Mouse (Mus musculus): Measurements from ENCODE around the gene Ptpn14.
A peak's percentile ranks its signal among the peaks of the same experiment; 100 is the strongest.

The Ptpn14 gene

GRCm38 (mm10) chr1:189770516-189770915 is 42.4 kb downstream of the Ptpn14 start:
- no peak for DNase-seq (ENCODE audit: low spot score in 2 of 2)

DNA sequence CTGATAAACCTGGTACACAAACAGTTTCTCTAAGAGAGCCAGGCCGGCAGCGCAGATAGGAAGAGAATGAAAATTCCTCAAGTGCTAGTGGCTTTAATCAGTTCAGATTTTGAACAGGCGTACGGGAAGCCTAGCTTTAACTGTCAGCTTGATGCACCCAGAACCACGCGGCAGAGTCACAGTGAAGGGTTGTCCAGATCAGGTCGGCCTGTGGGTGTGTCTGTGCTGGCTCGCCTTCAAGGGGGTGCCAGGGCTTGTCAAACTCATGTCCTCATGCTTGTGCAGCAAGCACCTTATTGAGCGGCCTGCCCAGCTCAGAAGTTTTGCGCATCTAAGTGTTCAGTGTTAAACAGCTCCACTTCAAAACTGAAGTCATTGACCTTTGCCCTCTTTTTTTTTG is 44.6 kb downstream of the Ptpn14 start:
- DNase-seq (ENCODE audit: low spot score in 2 of 2): no peak

DNA sequence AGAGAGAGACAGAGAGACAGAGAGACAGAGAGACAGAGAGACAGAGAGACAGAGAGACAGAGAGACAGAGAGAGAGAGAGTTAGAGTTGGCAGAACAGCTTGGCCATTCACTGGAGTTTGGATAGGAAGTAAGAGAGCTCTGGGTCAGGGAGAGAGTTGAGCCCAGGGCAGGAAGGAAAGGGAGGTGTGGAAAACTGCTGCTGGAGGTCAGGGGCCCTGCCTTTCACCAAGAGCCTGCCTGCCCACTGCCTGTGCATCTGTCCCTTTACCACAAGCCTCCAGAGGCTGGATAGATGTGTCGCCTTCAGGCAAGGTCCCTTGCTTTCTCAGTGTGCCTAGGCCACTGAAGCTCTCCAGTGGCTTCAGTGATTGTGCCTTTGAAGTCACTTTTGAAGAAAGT is 46.7 kb downstream of the Ptpn14 start:
- no peak for DNase-seq (ENCODE audit: low spot score in 2 of 2)

DNA sequence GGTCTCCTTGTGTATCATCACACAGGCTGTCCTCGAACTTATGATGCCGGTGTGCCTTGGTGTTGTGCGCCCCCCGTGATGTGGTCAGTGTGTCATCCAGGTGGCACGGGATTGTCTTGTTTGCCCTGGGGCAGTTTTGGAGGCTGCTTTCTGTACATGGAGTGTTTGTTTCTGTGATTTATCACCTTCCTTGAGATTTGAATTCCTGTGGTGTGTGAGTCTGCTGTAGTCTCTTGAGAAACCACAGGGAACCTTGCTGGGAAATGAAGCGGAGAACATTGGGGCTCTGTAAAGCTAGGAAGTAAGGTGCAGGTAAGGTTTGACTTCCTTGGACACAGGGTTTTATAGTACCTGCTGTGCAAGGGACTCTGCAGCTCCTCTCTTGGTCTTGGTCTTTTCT is 49.1 kb downstream of the Ptpn14 start:
- no peak for DNase-seq (ENCODE audit: low spot score in 2 of 2)

GRCm38 (mm10) chr1:189778343-189778742 is 50.3 kb downstream of the Ptpn14 start:
- no peak for DNase-seq (ENCODE audit: low spot score in 2 of 2)

DNA sequence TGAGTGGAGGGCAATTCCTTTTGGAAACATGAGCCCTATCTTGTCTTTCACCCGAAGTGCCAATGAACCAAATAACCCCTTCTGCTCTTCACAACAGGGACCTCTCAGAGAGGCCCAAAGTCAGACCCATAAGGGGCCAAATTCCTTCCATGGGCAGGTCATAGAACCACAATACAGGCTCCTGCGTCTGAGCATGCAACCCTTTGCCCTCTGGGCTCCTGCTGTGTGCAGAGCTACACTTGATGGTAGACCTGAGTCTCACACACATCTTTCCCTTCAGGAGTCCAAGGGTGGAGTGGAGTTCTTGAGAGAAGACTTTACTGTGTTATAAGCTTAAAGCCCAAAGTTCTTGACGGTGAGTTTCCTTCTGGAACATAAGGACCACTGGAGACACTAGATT is 51.2 kb downstream of the Ptpn14 start:
- no peak for DNase-seq (ENCODE audit: low spot score in 2 of 2)

GRCm38 (mm10) chr1:189781721-189782345 is 53.8 kb downstream of the Ptpn14 start:
- no peak for DNase-seq (ENCODE audit: low spot score in 2 of 2)

DNA sequence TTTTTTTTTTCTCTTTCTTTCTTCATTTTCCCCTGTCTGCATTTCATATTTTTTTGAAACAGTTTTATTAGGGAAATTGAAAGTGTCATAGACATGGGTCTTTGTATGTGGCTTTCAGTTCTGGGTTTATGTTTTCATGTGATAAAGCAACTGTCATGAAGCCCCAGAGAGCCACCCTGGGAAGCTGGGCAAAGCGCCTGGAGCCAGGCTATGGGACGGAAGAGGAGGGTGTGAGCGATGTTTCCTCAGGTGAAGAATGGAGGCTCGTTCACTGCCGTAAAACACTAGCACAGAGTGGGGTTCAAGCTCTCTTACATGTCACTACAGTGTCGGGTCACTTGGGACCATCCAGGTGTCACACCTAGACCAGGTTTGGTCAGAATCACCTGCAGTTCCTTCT is 54.6 kb downstream of the Ptpn14 start:
- DNase-seq (ENCODE audit: low spot score in 2 of 2): no peak

DNA sequence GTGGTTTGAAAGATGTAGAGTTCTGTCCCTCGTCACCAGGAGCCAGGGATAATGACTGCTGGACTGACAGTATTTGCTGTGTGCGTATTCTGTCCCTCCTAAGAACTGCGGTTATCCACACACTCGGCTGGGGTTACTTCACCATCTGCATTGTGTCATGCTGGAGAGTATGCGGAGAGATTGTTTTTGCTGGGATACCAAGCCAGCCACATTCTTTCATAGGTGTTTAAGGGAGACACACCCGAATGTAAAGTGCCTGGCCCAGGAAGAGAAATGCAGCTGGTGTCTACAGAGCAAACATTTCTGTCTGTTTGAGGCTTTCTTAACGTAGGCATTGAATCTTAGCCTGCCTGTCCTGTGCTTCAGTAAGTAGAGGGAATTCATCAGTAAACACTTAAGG is 56.4 kb downstream of the Ptpn14 start:
- no peak for DNase-seq (ENCODE audit: low spot score in 2 of 2)

- DNase-seq (ENCODE audit: low spot score in 2 of 2): no peak
Observed at GRCm38 (mm10) chr1:189786707-189787485, 58.8 kb downstream of the Ptpn14 start.

DNA sequence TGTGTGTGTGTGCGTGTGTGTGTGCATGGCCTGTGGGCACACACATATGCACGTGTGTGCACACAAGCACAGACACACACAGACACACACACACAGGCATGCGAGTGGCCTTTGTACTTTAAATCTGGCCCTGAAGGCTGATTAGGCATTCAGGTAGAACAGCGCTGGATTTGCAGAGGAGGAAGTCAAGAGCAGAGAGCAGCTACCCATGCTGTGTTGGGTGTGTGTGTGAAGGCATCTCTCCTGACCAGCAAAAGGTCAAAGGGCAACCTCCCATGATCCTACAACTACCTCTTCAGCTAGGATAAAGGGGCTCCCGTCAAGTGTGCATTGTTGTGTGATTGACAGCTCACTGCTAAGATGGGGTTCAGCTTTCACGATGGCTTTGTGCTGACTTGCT is 61.5 kb downstream of the Ptpn14 start:
- no peak for DNase-seq (ENCODE audit: low spot score in 2 of 2)

- no peak for DNase-seq (ENCODE audit: low spot score in 2 of 2)
Observed at GRCm38 (mm10) chr1:189790666-189791065, 62.6 kb downstream of the Ptpn14 start.

- no peak for DNase-seq (ENCODE audit: low spot score in 2 of 2)
Observed at GRCm38 (mm10) chr1:189791534-189792217, 63.6 kb downstream of the Ptpn14 start.

- no peak for DNase-seq (ENCODE audit: low spot score in 2 of 2)
Observed at GRCm38 (mm10) chr1:189792560-189793195, 64.6 kb downstream of the Ptpn14 start.

GRCm38 (mm10) chr1:189798949-189799348 is 70.9 kb downstream of the Ptpn14 start:
- DNase-seq (ENCODE audit: low spot score in 2 of 2): peak in 1 of 2 experiments; percentile 36

GRCm38 (mm10) chr1:189800211-189800961 is 72.3 kb downstream of the Ptpn14 start:
- no peak for DNase-seq (ENCODE audit: low spot score in 2 of 2)

- DNase-seq (ENCODE audit: low spot score in 2 of 2): peak in 1 of 2 experiments; percentile 24
Observed at GRCm38 (mm10) chr1:189801303-189801702, 73.2 kb downstream of the Ptpn14 start.

GRCm38 (mm10) chr1:189802575-189802974 is 74.5 kb downstream of the Ptpn14 start:
- no peak for DNase-seq (ENCODE audit: low spot score in 2 of 2)

DNA sequence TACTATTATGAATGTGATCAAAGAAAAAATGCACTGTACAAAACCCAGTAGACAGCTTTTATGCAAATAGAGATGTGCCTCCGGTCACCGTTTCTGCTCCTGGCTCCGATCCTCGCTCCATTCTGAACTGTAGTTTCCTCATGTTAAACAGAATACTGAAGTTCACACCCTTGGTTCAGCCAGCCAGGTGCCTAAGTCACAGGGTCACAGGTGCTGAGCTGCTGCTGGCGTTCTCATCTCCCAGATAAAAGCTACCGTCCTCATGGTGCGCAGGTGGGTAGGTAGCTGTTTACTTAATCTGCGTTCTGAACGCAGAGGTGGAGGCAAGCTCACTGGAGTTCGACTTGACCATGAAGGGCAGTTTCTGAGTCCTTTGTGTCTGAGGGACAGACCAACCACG is 75.7 kb downstream of the Ptpn14 start:
- DNase-seq (ENCODE audit: low spot score in 2 of 2): no peak

GRCm38 (mm10) chr1:189806533-189807297 is 78.6 kb downstream of the Ptpn14 start:
- DNase-seq (ENCODE audit: low spot score in 2 of 2): no peak

GRCm38 (mm10) chr1:189808015-189808414 is 79.9 kb downstream of the Ptpn14 start:
- no peak for DNase-seq (ENCODE audit: low spot score in 2 of 2)

Measured in spleen, postnatal 4 days (tissue).